Mouse (Mus musculus) stomach, embryonic 16.5 days (tissue): Measurements from ENCODE around the gene Akap7. TPM values are rescaled to one million over a fixed set of nuclear protein-coding genes. Genes with fewer than 3 reads are reported as not detected.

ENCODE experiments used
- ATAC-seq: fragments of 200-750 bp; cut with Nextera tagmentation; 2 replicates; pipeline ENCODE4 v1.8.0; 2017; ENCODE audit warnings: moderate number of reproducible peaks, moderate TSS enrichment; ENCODE audit not compliant: insufficient read depth, low FRiP score
- H3K27ac ChIP-seq: fragments of 300-500 bp; sonication (generic); 2 replicates; pipeline ENCODE4 v1.5.1; 2014; ENCODE audit warnings: low read length
- H3K27me3 ChIP-seq: fragments of 300-500 bp; sonication (generic); 2 replicates; pipeline ENCODE4 v1.6.1; 2014; ENCODE audit warnings: low read length, control low read depth, mixed read lengths; ENCODE audit not compliant: control insufficient read depth, insufficient read depth
- H3K36me3 ChIP-seq: fragments of 300-500 bp; sonication (generic); 2 replicates; pipeline ENCODE4 v1.6.1; 2014; ENCODE audit warnings: low read length; ENCODE audit not compliant: control insufficient read depth, insufficient read depth
- H3K4me1 ChIP-seq: fragments of 300-500 bp; sonication (generic); 2 replicates; pipeline ENCODE4 v1.6.1; 2014; ENCODE audit warnings: low read length, control low read depth, mixed read lengths; ENCODE audit not compliant: control insufficient read depth, insufficient read depth
- H3K4me2 ChIP-seq: fragments of 300-500 bp; sonication (generic); 2 replicates; pipeline ENCODE4 v1.6.1; 2014; ENCODE audit warnings: low read depth, low read length, mixed read lengths
- H3K4me3 ChIP-seq: fragments of 300-500 bp; sonication (generic); replicated peaks from 2 replicates; pipeline ENCODE4 v1.5.1; 2014; ENCODE audit warnings: mild to moderate bottlenecking, low read length
- H3K9ac ChIP-seq: fragments of 300-500 bp; sonication (generic); 2 replicates; pipeline ENCODE4 v1.6.1; 2014; ENCODE audit warnings: low read length
- H3K9me3 ChIP-seq: fragments of 300-500 bp; sonication (generic); replicated peaks from 2 replicates; pipeline ENCODE4 v1.6.1; 2016; ENCODE audit warnings: low read length, control low read depth; ENCODE audit not compliant: control insufficient read depth
- WGBS: fragments of 180-500 bp; shearing (Covaris S2); extraction: QIAGEN DNeasy Blood & Tissue Kit; methylation state at CpG from one replicate; pipeline ENCODE4 v1.1.7; 2014; 5-methylcytosine and 5-hydroxymethylcytosine counted together
- polyA plus RNA-seq: library from polyadenylated mRNA; unstranded; fragments of >200 nt; fragmentation: Nextera tagmentation; extraction: Ambion mirVana; gene quantifications from 2 replicates; pipeline ENCODE4 v1.2.1, GENCODE M21; 2015

Akap7 gene
- polyA plus RNA-seq, 1 experiment from 2014 or later = 15.3 TPM

GRCm38 (mm10) chr10:25120871-25121554 lies 186.7 kb downstream of the Akap7 start:
- no peak overlapping the region for H3K4me3 ChIP-seq
- no peak overlapping the region for H3K9ac ChIP-seq
- no peaks in the 10 kb centered on the region for H3K36me3 ChIP-seq
- H3K4me1 ChIP-seq = no peaks in the 10 kb centered on the region
- no peak for ATAC-seq
- WGBS = 83% methylated on average over 5 of the region's 5 CpGs
- H3K9me3 ChIP-seq = no peaks in the 10 kb centered on the region
- H3K27me3 ChIP-seq = no peaks in the 10 kb centered on the region
- no peak overlapping the region for H3K4me2 ChIP-seq
- no peak overlapping the region for H3K27ac ChIP-seq

Other genes with a start within 250 kb of the Akap7 start
- gene Epb41l2, start 51.9 kb upstream of the Akap7 start, polyA plus RNA-seq = 60.9 and 62.8 TPM in 2 replicates
- gene Smlr1, start 228.4 kb upstream of the Akap7 start, polyA plus RNA-seq = 2.4 and 2.5 TPM in 2 replicates